Mouse (Mus musculus): ENCODE measurements around the gene Ttc7.

Gene Ttc7

GRCm38 (mm10) chr17:87337683-87338082 is 55.0 kb downstream of the Ttc7 start:
- no peak for DNase-seq (ENCODE audit: low spot score in 2 of 2)

DNA sequence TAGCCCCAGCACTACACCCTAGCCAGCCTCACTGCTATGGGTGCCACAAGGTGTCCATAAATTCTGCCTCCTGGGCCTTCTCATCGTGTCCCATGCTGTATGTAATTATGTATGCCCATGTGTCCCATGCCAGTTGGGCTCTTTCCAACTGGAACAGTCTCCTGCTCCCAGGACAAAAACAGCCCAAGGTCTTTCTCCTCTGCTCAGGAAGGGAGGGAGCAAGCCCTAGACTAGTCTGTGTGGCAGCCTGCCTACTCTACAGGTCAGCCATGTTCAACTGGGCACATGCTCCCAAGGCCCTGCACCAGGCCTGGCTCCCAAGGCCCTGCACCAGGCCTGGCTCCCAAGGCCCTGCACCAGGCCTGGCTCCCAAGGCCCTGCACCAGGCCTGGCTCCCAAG is 56.4 kb downstream of the Ttc7 start:
- no peak for DNase-seq (ENCODE audit: low spot score in 2 of 2)

DNA sequence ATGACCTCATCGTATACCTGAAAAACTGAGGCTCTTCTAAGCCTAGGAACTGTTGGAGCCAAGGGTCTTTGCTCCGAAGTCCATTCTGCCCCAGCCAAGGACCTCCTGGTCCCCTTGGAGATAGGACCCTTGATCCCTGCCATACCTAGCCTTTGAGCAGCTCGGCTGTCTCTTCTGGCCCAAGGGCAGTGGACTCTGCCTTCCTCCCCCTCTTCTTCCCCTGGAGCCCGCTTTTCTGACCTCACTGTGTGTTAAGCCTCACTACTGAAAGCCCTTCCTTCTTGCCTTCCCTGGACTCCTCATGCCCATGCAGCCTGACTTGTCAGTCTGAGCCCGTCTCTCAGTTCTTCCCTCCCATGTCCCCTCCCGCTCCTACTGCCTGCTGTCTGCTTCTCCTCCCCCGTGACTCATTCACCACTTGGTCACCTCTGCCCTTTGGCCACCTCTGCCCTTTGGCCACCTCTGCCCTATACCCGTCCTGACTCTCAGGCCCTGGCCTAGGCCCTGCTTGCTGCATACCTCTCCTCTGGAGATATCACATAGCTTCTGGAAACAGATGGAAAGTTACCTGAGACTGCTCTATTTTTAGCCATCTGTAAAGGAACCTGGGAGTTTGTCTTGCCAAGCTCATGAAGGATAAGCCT is 60.5 kb downstream of the Ttc7 start:
- no peak for DNase-seq (ENCODE audit: low spot score in 2 of 2)

DNA sequence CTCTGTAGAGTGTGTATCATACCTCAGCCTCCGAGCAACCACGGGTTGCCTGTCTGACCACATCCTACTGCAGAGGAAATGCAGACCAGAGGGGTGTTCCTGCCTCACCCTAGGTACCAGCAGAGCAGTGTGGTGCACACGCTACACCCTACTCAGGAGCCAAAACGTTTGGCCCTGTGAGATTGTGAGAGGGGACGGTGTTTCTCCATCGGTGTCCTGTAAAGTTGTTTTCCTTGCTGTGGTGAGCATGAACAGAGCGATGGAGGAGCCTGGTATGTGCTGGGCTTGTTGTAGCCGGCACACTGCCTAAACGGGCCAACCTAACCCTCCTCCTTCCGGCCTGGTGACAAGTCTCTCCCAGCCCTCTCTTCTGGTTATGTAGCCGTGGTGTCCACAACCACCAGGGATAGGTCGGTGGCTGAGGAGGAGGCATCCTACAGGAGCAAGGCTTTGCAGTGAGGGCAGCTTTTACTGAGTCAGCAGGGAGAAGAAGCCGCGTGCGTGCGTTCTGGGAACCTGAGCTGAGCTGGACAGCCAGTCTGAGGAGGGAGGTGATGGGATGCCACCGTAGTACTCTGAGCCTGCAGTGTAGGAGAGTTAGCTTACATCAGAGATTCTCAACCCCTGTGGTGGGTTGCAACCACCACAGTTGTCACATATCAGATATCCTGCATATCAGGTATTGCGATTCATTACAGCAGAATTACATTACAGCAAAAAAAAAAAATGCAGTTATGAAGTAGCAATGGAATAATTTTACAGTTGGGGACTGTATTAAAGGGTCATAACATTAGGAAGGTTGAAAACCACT is 62.0 kb downstream of the Ttc7 start:
- DNase-seq (ENCODE audit: low spot score in 2 of 2) = no peak

DNA sequence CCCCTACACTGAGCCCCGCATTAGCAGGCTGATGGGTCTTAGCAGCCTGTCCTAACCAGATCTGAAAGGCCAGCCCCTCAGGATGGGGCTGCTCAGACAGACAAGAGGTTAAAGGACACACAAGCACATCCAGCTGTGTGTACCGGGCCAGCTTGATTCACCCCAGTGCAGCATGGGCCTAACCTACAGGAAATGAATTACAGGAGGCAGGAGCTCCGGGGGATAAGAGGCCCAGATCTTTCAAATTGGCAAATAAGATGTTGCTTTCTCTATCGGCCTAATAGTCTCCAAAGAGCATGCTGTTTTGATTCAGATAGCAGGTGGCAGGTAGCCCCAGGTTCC is 62.5 kb downstream of the Ttc7 start:
- DNase-seq (ENCODE audit: low spot score in 2 of 2) = no peak

DNA sequence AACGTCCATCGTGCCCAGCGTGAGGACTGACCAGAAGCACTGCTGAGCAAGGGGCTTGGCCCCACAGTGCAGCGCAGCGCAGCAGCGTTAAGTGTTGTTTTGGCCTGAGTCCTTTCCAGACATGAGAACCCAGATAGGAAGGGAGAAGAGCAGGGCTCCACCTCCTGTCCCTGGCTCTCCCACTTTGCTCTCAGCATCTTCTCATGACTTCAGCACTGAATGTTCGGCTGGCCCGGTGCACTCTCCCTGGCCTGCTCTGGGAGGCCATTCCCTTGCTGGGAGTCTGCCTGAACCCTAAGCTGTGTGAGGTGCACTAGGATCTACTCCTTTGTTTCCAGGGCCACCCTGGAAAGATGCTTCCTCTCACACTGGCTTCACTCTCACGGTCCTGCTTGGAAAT is 65.7 kb downstream of the Ttc7 start:
- DNase-seq (ENCODE audit: low spot score in 2 of 2) = no peak

DNA sequence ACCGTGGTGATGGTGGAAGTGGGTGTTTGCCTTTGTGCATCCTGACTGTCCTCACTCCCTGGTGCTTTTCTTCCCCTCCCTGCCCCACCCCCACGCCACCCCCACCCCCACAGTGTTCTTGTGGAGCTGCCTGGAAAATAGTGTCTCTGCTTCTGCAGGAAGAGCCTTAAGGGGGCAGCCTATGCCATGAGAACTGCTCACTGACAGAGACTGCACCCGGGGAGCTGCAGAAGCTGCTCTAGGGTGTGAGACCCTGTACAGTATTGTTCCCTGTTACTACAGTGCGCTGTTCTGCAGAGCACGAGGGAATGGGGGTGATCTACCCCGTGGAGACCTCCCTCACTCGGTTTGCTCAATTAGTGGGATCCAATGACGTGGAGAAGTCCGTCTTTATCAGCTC is 66.4 kb downstream of the Ttc7 start:
- no peak for DNase-seq (ENCODE audit: low spot score in 2 of 2)

DNA sequence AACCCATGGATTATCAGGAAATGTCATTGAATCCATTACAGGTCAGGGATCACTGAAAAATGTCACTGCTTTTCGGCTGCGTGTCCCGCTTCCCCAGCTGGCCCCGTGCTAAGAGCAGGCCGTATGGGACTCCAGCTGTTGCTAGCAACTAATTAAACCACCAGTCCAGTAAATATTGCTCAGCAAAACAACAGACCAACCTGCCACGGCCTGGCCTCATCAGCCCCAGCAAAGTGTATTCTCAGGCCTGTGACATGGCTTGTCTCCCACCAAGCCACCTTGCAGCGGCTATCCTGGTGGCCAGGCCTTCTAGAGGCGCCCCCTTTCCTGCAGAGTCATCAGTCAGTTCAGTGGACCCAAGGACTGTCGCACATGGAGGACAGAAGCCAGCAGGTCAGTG is 66.9 kb downstream of the Ttc7 start:
- no peak for DNase-seq (ENCODE audit: low spot score in 2 of 2)

- no peak for DNase-seq (ENCODE audit: low spot score in 2 of 2)
Measured at GRCm38 (mm10) chr17:87350471-87351240, 68.0 kb downstream of the Ttc7 start.

DNA sequence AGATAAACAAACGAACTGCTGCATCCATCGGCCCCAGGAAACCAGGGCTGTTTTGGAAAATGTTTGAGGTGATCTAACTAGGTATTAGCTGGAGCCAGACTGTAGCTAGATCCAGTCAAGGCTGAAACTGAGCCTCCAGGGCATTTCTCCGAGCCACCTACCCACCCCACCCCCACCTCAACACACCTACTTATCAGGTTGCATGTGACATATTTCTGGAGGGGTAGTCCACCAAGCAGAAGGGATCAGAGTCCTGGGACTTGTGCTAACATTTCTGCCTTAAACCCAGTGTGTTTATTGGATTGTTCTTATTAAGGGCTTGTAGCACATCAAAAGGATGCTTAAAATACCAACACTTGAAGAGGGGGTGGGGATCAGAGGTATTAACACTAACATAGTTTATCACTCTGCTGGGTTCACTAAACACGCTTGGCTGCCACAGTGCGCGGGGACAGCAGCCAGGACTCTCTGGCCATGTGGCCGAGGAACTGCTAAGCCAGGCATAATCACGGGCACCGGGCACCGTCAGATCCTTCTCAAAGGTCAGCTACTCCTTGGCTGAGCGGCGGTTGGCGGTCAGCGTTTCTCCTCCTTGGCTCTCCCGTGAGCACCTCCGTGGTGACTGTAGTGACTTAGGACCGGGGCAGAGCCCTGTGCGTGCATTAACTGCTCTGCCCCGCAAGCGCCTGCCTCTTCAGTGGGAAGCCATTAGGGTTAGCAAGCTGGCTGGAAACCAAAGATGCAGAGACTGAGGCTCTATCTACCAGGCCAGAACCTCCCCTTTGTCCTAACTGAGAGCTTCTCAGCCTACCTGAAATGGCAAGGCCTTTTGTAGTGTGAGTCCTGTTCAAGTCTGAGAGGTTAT is 68.8 kb downstream of the Ttc7 start:
- DNase-seq (ENCODE audit: low spot score in 2 of 2) = no peak

DNA sequence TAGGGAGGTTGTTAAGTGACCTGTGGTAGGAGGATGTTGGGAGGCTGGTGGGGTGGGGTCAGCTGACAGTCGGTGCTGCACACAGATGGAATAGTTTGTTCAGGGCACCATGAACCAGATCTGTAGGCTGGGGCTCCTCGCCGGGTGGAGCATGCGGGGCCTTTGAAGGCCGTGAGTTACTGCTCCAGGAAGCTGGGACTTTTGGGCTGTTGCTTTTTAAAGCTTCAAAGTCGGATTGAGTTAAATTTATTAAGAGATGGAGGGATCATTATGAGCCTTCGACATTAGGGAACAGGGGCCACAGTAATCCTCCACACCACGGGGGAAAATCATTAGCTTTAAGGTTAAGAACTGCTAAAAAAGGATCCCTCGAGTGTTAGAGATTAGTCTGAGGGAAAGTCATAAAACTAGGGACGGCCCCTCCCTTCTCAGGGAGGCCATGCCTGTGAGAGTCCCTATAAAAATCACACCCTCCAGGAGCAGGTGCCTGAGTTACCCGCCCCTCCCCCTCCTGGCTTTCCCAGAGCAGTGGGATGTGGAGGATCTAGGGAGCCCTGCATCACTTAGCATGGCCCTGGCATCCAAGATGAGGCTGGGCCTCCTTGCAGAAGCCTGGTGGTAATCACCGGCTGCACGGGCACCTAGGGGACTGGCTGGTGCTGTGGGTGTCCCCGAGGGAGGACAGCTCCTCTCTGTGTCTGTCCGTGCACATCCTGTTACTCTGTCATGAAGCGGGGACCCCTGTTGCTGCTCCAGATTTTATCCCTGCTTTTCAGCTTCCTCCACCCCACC is 69.6 kb downstream of the Ttc7 start:
- no peak for DNase-seq (ENCODE audit: low spot score in 2 of 2)

DNA sequence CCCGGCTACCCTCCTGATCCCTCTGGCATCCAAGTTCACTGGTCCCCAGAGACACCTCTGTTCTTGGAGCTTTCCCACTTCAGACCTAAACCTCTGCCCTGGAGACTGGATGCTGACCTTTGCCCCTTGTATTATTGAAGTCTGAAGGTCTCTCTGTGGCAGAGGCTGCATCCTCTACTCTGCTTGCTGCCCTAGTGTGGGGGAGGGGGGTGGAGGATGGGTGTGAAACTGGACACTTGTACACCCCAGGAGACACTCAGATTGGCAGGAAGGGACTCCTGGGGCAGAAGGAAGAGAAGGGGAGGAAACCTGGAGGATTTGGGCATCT is 70.2 kb downstream of the Ttc7 start:
- DNase-seq (ENCODE audit: low spot score in 2 of 2) = no peak

DNA sequence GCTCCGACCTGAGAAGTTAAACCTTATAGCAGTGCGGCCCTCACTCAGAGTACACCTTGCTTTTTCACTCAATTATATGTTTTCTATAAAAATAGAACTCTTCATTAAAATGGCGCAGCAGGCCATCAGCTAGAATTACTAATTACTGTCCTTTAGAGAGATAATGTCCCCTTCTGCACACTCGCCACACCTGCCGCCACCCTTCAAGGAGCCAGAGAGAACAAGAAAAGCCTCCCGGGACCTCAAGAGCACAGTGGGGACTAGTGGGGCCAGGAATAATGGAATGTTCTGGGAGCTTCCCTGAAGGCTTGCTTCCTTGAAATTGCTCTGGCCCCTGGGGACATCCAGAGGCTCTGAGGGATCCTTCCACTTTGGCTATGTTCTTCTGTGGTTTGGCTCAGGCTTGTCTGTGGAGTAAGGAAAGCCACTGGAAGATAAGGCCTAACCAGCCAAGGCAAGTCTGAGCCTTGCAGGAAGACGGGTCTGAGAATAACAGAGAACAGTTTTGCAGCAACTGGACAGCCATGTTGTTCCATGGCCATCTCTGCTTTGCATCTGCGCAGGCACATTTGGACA is 71.1 kb downstream of the Ttc7 start:
- DNase-seq (ENCODE audit: low spot score in 2 of 2) = no peak

GRCm38 (mm10) chr17:87355456-87355855 is 72.8 kb downstream of the Ttc7 start:
- no peak for DNase-seq (ENCODE audit: low spot score in 2 of 2)

DNA sequence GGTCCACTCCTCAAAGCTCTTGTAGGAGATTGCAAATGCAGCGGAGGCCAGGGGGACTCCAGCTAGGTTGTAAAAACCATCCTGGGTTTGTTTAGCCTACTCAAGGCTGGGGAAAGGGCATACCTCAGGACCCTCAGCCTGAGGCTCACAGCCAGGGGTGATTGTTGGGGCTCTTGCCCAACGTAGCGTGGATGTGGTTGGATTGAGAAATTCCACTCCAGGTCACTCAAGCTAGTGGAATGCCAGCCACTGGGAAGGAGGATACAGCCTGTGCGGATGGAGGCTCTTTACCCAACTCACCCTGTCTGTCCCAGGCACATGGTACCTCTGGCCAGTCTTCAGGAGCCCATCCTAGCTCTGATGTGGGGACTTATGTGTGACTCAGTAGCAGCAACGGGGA is 73.6 kb downstream of the Ttc7 start:
- DNase-seq (ENCODE audit: low spot score in 2 of 2) = no peak

GRCm38 (mm10) chr17:87357506-87357905 is 74.8 kb downstream of the Ttc7 start:
- DNase-seq (ENCODE audit: low spot score in 2 of 2) = no peak

GRCm38 (mm10) chr17:87361132-87361531 is 78.4 kb downstream of the Ttc7 start:
- no peak for DNase-seq (ENCODE audit: low spot score in 2 of 2)

DNA sequence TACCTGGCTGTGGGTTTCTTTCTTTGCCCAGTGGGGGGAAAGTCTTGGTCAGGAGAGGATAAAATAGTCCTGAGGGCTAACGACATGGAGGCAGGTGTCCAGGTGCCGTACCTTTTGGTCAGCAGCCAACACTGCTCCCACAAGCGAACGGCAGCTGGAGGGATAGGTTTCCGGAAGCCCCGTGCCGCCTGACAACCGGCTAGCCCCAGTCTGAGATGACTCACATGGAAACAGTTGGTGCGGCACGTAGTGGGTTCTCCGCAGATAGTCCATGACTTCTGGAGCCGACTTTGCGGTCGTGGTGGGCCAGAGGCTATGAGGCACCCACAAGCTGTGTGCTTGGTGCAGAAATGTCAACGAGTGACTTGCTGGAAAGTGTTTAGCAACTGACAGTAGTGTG is 81.4 kb downstream of the Ttc7 start:
- no peak for DNase-seq (ENCODE audit: low spot score in 2 of 2)

GRCm38 (mm10) chr17:87365268-87365667 is 82.6 kb downstream of the Ttc7 start:
- no peak for DNase-seq (ENCODE audit: low spot score in 2 of 2)

GRCm38 (mm10) chr17:87366520-87366919 is 83.8 kb downstream of the Ttc7 start:
- no peak for DNase-seq (ENCODE audit: low spot score in 2 of 2)

DNA sequence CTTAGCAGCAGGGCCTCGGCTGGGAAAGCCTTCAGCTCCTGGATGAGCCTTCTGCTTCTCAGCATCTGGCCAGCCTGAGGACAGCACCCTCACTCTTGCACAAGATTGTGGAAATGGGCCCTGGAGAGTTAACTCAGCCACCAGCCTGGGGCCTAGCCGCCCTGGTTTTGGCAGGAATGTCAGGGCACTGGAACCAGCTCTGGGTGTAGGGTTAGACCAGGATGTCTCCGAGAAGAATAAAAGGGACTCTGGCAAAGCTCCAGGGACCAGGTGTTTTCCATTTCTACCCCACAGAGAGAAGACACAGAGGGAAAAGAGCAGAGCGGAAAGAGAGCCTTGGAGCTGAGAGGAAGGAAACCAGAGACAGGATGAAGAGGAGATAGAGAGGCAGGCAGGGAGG is 84.5 kb downstream of the Ttc7 start:
- no peak for DNase-seq (ENCODE audit: low spot score in 2 of 2)
